Mouse (Mus musculus): Measurements from ENCODE around the gene Htra2.

Gene Htra2

GRCm38 (mm10) chr6:83004309-83004708 lies 50.8 kb downstream of the Htra2 start:
- no peak for DNase-seq (ENCODE audit: low spot score)

GRCm38 (mm10) chr6:83003850-83004249 lies 51.2 kb downstream of the Htra2 start:
- DNase-seq (ENCODE audit: low spot score) = no peak

- no peak for DNase-seq (ENCODE audit: low spot score)
These were observed 52.0 kb downstream of the Htra2 start for GRCm38 (mm10) chr6:83003082-83003481.

All from yolk sac, embryonic 10.5 days (tissue).